Mouse (Mus musculus): ENCODE results near the gene Parvb.

The Parvb gene

GRCm38 (mm10) chr15:84217969-84218782 is 13.7 kb upstream of the Parvb start:
- no peak for DNase-seq

- DNase-seq, result no peak
Measured at GRCm38 (mm10) chr15:84218783-84219271, 13.0 kb upstream of the Parvb start.

- no peak for DNase-seq
Measured at GRCm38 (mm10) chr15:84221539-84221938, 10.3 kb upstream of the Parvb start.

- DNase-seq, result no peak
Measured at GRCm38 (mm10) chr15:84223423-84223822, 8.4 kb upstream of the Parvb start.

- DNase-seq, result no peak
Measured at GRCm38 (mm10) chr15:84224779-84225178, 7.1 kb upstream of the Parvb start.

GRCm38 (mm10) chr15:84226918-84227317 is 4.9 kb upstream of the Parvb start:
- DNase-seq, result no peak

GRCm38 (mm10) chr15:84230661-84231060 is 1.2 kb upstream of the Parvb start:
- no peak for DNase-seq

- no peak for DNase-seq
Measured at GRCm38 (mm10) chr15:84231113-84231712, 630 bp upstream of the Parvb start.

- no peak for DNase-seq
Measured at GRCm38 (mm10) chr15:84232609-84233008, 766 bp downstream of the Parvb start.

GRCm38 (mm10) chr15:84234794-84235581 is 3.1 kb downstream of the Parvb start:
- no peak for DNase-seq

GRCm38 (mm10) chr15:84235646-84236045 is 3.8 kb downstream of the Parvb start:
- DNase-seq, result no peak

GRCm38 (mm10) chr15:84238552-84238951 is 6.7 kb downstream of the Parvb start:
- DNase-seq, result no peak

GRCm38 (mm10) chr15:84238991-84239401 is 7.2 kb downstream of the Parvb start:
- DNase-seq, result no peak

- no peak for DNase-seq
Measured at GRCm38 (mm10) chr15:84241520-84241919, 9.7 kb downstream of the Parvb start.

- no peak for DNase-seq
Measured at GRCm38 (mm10) chr15:84245104-84245503, 13.3 kb downstream of the Parvb start.

GRCm38 (mm10) chr15:84246195-84246594 is 14.4 kb downstream of the Parvb start:
- no peak for DNase-seq

- no peak for DNase-seq
Measured at GRCm38 (mm10) chr15:84247309-84247708, 15.5 kb downstream of the Parvb start.

GRCm38 (mm10) chr15:84251227-84251626 is 19.4 kb downstream of the Parvb start:
- DNase-seq, result no peak

- DNase-seq, result no peak
Measured at GRCm38 (mm10) chr15:84252645-84253044, 20.8 kb downstream of the Parvb start.

GRCm38 (mm10) chr15:84253757-84254156 is 21.9 kb downstream of the Parvb start:
- DNase-seq, result no peak

- DNase-seq, result no peak
Measured at GRCm38 (mm10) chr15:84254387-84254786, 22.5 kb downstream of the Parvb start.

GRCm38 (mm10) chr15:84256254-84256850 is 24.5 kb downstream of the Parvb start:
- DNase-seq, result no peak

GRCm38 (mm10) chr15:84256864-84257263 is 25.0 kb downstream of the Parvb start:
- no peak for DNase-seq
